Mouse (Mus musculus): ENCODE results near the gene Arhgap10.

DNA sequence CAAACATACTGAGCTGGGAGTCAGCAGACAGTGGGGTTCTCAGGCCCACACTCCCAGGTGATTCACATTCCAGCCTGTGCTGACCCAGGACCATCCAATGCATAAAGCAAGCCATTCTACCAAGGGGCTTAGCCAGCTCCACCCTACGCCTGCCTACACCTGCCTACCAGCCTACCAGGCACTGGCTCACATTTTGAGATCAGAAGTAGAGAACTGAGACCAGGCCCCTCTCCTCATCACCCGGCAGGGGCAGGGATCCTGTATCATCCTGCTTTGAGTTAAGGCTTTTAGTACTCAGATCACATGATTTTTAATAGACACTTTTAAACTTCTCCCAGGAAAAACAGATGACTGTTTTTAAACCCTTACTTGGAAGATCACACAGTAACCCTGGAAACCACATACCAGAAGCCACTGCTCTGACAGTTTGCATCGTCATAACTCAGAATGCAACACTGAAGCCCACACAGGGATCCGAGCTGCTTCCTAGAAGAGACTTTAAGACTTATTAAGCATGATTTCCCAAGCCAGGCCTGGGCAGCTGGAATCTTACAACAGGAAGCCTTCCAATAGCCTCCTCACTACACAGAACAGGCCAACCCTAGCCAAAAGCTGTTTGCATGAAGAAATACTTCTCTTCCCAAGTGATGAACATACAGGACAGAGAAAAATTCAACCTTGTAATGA, 27.5 kb downstream of the Arhgap10 start:
- no peak for TF ChIP-seq CTCF (IDR thresholded peaks at IDR 0.05; ENCODE audit: extremely low read depth, insufficient read length, insufficient replicate concordance, low read depth, low read length)
- TF ChIP-seq POLR2A (IDR thresholded peaks at IDR 0.05; ENCODE audit: low read depth, low read length) = no peak
